Mouse (Mus musculus) cortical plate, adult 2 months (tissue): ENCODE measurements around the gene Psma3. TPM values are rescaled to one million over a fixed set of nuclear protein-coding genes. Genes with fewer than 3 reads are reported as not detected.
A peak's percentile ranks its signal among the peaks of the same experiment; 100 is the strongest.
"Not testable (repeated sequence)": the region's sequence is repeated elsewhere in the genome, so short reads cannot be mapped to it uniquely, and the experiment has no call there.

Source experiments
- H3K27ac ChIP-seq: fragments of 200-500 bp; 2 replicates; pipeline ENCODE4 v1.5.1; 2012; ENCODE audit warnings: low read length, control low read depth, inconsistent platforms; ENCODE audit not compliant: insufficient read depth
- H3K4me1 ChIP-seq: fragments of 200-500 bp; 2 replicates; pipeline ENCODE4 v1.6.1; 2011; ENCODE audit warnings: low read length; ENCODE audit not compliant: control insufficient read depth, insufficient read depth
- H3K4me3 ChIP-seq: fragments of 200-500 bp; 2 replicates; pipeline ENCODE4 v1.5.1; 2011; ENCODE audit warnings: mild to moderate bottlenecking, low read length, control low read depth; ENCODE audit not compliant: insufficient read depth
- CTCF ChIP-seq: fragments of 200-500 bp; IDR thresholded peaks from 2 replicates; pipeline ENCODE4 v1.5.1; 2011; ENCODE audit warnings: mild to moderate bottlenecking, control low read depth, low read length; ENCODE audit not compliant: insufficient read depth; ENCODE audit errors: extremely low read depth
- POLR2A ChIP-seq: fragments of 200-500 bp; IDR thresholded peaks from 2 replicates; pipeline ENCODE4 v1.6.1; 2011; ENCODE audit warnings: mild to moderate bottlenecking, low read length, control low read depth; ENCODE audit not compliant: insufficient read depth; ENCODE audit errors: extremely low read depth
- polyA plus RNA-seq: library from polyadenylated mRNA; depleted of rRNA; stranded (reverse); fragments of >200 nt; gene quantifications from 2 replicates; pipeline ENCODE4 v1.2.3, GENCODE M21; 2012

The Psma3 gene
- polyA plus RNA-seq, 1 experiment = 184 TPM

DNA sequence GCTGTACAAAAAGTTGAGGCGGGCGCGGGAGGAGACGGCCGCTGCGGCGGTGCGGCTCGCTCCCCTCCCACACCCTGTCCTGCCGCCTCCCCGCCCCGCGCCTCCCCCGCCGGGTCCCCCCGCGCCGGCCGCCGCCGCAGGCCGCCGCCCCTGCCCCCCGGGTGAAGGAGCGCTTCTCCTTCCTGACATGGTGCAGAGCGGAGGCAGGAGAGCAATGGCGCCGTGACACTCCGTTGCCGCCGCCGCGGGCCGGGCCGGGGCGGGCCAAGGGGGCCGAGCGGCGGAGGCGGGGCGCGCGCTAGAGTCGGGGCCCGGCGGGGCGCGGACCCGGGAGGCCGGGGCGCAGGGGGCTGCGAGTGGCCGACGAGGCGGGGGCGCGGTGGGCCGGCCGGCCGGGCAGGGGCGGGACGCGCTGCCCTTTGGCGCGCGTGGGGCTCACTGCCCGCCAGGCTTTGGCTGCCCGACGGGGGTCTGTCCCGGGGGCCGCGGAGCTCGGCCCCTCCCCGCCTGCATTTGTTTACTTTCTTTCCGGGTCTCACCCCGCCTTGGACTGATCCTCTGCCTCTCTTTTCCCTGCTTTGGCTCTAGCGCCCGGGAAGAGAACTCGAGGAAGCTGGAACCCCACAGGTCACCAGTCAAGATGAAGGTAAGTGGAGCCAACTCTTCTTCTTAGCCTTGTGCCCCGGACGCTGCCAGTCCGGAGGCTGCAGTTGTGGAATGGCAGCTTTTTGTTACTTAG lies 42.3 kb downstream of the Psma3 start:
- no peak for TF ChIP-seq POLR2A
- TF ChIP-seq CTCF = no peak
- Histone ChIP-seq H3K27ac (no peak overlapping the region), H3K4me3 (peak overlapping the region; percentile 51), H3K4me1 (peaks cover 2% of the 10 kb centered on the region; the same call in 1 of the 2 replicates)

GRCm38 (mm10) chr12:71017242-71017571 lies 42.8 kb downstream of the Psma3 start:
- TF ChIP-seq POLR2A (no peak), CTCF (no peak)
- H3K27ac ChIP-seq = no peak overlapping the region
- peak overlapping the region; percentile 51 for H3K4me3 ChIP-seq
- H3K4me1 ChIP-seq = peaks cover 2% of the 10 kb centered on the region; the same call in 1 of the 2 replicates

DNA sequence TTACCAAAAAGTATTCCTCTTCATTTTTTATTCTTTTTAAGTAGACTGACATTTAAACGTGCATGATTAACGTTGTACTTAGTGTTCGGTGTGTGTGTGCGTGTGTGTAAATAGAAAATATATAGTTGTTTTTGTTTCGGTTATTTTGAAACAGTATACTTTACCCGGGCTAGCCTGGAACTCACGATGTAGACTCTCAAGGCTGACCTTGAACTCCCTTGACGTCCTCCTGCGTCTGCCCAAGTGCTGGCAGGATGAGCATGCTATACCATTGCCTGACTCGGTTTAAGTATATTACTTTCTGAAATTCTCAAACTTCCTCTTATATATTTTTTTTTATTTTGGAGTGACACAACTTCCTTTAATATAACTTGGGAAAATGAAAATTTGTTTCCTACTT lies 43.4 kb downstream of the Psma3 start:
- peaks cover 2% of the 10 kb centered on the region; the same call in 1 of the 2 replicates for H3K4me1 ChIP-seq
- TF ChIP-seq POLR2A = no peak
- TF ChIP-seq CTCF = no peak
- no peak overlapping the region for H3K27ac ChIP-seq
- no peak overlapping the region for H3K4me3 ChIP-seq

DNA sequence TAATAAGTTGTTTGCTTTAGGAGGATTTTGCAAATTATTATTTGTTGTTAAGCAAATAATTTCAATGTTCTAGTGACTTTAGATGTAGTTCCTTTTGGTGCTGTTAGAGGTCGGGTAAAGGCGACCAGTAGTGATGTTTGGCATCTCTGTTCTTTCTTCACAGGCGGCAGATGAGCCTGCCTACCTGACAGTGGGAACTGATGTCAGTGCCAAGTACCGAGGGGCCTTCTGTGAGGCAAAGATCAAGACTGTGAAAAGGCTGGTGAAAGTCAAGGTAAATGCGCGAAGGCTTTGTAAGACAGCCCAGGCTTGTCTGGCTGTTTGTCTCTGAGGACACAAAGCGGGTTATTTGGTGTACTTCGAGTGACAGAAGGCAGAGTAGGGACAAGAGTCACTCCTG lies 44.8 kb downstream of the Psma3 start:
- no peak overlapping the region for H3K4me3 ChIP-seq
- H3K27ac ChIP-seq = no peak overlapping the region
- TF ChIP-seq POLR2A = no peak
- no peak for TF ChIP-seq CTCF
- H3K4me1 ChIP-seq = no peaks in the 10 kb centered on the region; the same call in 1 of the 2 replicates

- H3K4me3 ChIP-seq = no peak overlapping the region
- TF ChIP-seq CTCF = no peak
- no peak for TF ChIP-seq POLR2A
- H3K4me1 ChIP-seq = no peaks in the 10 kb centered on the region
- no peak overlapping the region for H3K27ac ChIP-seq
Measured at GRCm38 (mm10) chr12:71024411-71024810, 50.0 kb downstream of the Psma3 start.

GRCm38 (mm10) chr12:71028265-71028664 lies 53.8 kb downstream of the Psma3 start:
- not testable (repeated sequence) for H3K4me1 ChIP-seq, H3K4me3 ChIP-seq, H3K27ac ChIP-seq

DNA sequence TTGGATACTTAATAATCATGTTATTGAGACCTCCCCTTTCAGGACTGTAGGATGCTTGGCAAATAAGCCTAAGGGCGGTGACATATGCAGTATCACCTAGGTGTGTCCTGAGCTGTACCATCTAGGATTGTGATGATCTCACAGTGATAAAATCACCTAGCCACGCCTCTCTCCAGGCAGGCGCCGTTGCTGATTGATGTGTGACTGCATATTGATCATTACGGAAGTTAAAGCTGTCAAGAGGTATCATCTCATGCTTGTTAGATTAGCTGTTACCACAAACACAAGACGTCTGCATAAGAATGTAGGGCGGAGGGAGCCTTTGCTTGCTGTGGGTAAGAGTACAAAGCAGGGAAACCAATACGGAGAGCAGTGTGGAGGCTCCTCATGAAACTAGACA lies 55.8 kb downstream of the Psma3 start:
- H3K27ac ChIP-seq = no peak overlapping the region
- no peaks in the 10 kb centered on the region for H3K4me1 ChIP-seq
- no peak overlapping the region for H3K4me3 ChIP-seq
- no peak for TF ChIP-seq CTCF
- no peak for TF ChIP-seq POLR2A

DNA sequence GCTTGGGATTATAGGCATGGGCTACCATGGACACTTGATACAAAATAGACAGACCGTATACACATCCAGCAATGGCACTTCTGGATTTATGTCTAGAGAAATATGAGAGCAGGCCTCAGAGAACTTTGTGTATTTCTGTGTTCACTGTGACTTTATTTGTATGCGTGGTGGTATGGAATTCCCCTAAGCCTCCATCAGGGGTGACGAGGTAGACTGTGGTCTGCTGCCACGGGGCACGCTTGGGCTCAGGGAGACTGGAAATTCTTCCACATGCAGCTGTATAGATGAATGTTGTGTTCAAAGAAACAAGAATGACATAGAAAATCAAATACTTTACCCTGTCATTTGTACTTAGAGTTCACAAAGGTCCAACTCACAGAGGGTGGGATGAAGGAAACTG lies 56.3 kb downstream of the Psma3 start:
- H3K4me3 ChIP-seq = no peak overlapping the region
- H3K27ac ChIP-seq = no peak overlapping the region
- TF ChIP-seq CTCF = no peak
- TF ChIP-seq POLR2A = no peak
- no peaks in the 10 kb centered on the region for H3K4me1 ChIP-seq

- no peak for TF ChIP-seq POLR2A
- TF ChIP-seq CTCF = no peak
- H3K4me3 ChIP-seq = no peak overlapping the region
- H3K4me1 ChIP-seq = no peaks in the 10 kb centered on the region
- H3K27ac ChIP-seq = no peak overlapping the region
Measured at GRCm38 (mm10) chr12:71035826-71036225, 61.4 kb downstream of the Psma3 start.

- Histone ChIP-seq H3K27ac (no peak overlapping the region), H3K4me1 (no peaks in the 10 kb centered on the region), H3K4me3 (no peak overlapping the region)
- TF ChIP-seq POLR2A = no peak
- TF ChIP-seq CTCF = no peak
Measured at GRCm38 (mm10) chr12:71036729-71037404, 62.4 kb downstream of the Psma3 start.
